Mouse (Mus musculus) CH12.LX (cell line): ENCODE data around the gene Gm4869.

Experiments
- CTCF ChIP-seq, 2 experiments: IDR thresholded peaks in 1 of 2; conservative IDR thresholded peaks in 1 of 2; 2 replicates each; pipeline ENCODE4 v1.5.1; 2011 to 2012; ENCODE audit warnings: low read depth in 2 of 2, low read length in 2 of 2, improper control_type of control experiment in 1 of 2, inconsistent platforms in 1 of 2, mild to moderate bottlenecking in 1 of 2, moderate library complexity in 1 of 2
- HCFC1 ChIP-seq: IDR thresholded peaks from 2 replicates; pipeline ENCODE4 v1.6.1; 2012; ENCODE audit warnings: low read depth, mild to moderate bottlenecking, inconsistent platforms, low read length, improper control_type of control experiment
- KAT2A ChIP-seq: IDR thresholded peaks from 2 replicates; pipeline ENCODE4 v1.6.1; 2012; ENCODE audit warnings: low read length, improper control_type of control experiment, inconsistent platforms; ENCODE audit not compliant: insufficient replicate concordance
- MAX ChIP-seq: IDR thresholded peaks from 2 replicates; pipeline ENCODE4 v1.6.1; 2011; ENCODE audit warnings: low read length, improper control_type of control experiment
- MEF2A ChIP-seq: IDR thresholded peaks from 2 replicates; pipeline ENCODE4 v1.6.1; 2014; ENCODE audit warnings: low read depth, mild to moderate bottlenecking, inconsistent platforms, low read length, improper control_type of control experiment, borderline replicate concordance
- NRF1 ChIP-seq: IDR thresholded peaks from 2 replicates; pipeline ENCODE4 v1.6.1; 2014; ENCODE audit warnings: low read depth, mild to moderate bottlenecking, inconsistent platforms, low read length, improper control_type of control experiment, moderate library complexity
- POLR2A ChIP-seq: IDR thresholded peaks from 2 replicates; pipeline ENCODE4 v1.6.1; 2011; ENCODE audit warnings: low read depth, mild to moderate bottlenecking, improper control_type of control experiment, low read length
- UBTF ChIP-seq: IDR thresholded peaks from 2 replicates; pipeline ENCODE4 v1.6.1; 2012; ENCODE audit warnings: low read depth, mild to moderate bottlenecking, inconsistent platforms, low read length, improper control_type of control experiment, moderate library complexity
- ZKSCAN1 ChIP-seq: IDR thresholded peaks from 2 replicates; pipeline ENCODE4 v1.6.1; 2012; ENCODE audit warnings: low read depth, inconsistent platforms, low read length, improper control_type of control experiment, borderline replicate concordance
- ZMIZ1 ChIP-seq: IDR thresholded peaks from 2 replicates; pipeline ENCODE4 v1.6.1; 2012; ENCODE audit warnings: low read depth, mild to moderate bottlenecking, inconsistent platforms, low read length, improper control_type of control experiment
- ZNF384 ChIP-seq: IDR thresholded peaks from 2 replicates; pipeline ENCODE4 v1.6.1; 2012; ENCODE audit warnings: low read depth, low read length, improper control_type of control experiment, inconsistent platforms

DNA sequence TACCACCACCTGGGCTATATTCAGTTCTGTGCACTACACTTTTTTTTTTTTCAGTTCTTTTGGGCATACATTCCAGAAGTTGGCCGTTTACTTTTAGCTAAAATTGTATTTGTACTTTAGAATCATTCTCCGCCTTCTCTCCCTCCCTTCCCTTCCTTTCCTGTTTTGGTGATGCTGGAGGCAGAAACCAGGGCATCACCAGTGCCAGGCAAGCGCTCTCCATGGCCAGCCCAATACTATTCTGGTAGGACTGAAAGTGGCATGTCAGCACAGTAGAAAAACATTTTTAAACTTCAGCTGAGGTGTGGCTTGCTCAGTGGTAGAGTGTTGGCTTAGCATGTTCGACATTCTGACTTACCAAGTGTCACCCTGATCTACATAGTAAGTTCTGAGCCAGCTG, 36.0 kb downstream of the Gm4869 start:
- TF ChIP-seq HCFC1 (no peak), MAX (no peak), ZMIZ1 (no peak), NRF1 (no peak), MEF2A (no peak), CTCF (conservative IDR thresholded peaks at IDR 0.05 in 1 of 2, IDR thresholded peaks at IDR 0.05 in 1 of 2; ENCODE audit: low read depth in 2 of 2, low read length in 2 of 2) (no peak), POLR2A (no peak), ZNF384 (no peak), KAT2A (no peak), ZKSCAN1 (no peak), UBTF (no peak)
